Mouse (Mus musculus) forebrain, embryonic 14.5 days (tissue): ENCODE measurements around the gene Ccdc187. TPM values are rescaled to one million over a fixed set of nuclear protein-coding genes. Genes with fewer than 3 reads are reported as not detected.

Source experiments
- ATAC-seq: fragments of 200-750 bp; cut with Nextera tagmentation; 2 replicates; pipeline ENCODE4 v1.8.0; 2017; ENCODE audit warnings: mild to moderate bottlenecking, moderate library complexity
- DNase-seq: peaks from one replicate; pipeline ENCODE4 v3.0.0-alpha.2; 2015; ENCODE audit warnings: low spot score
- H3K27ac ChIP-seq: fragments of 300-500 bp; sonication (generic); 2 replicates; pipeline ENCODE4 v1.5.1; 2014; ENCODE audit warnings: low read depth, mild to moderate bottlenecking, control low read depth, low read length, moderate library complexity
- H3K27me3 ChIP-seq: fragments of 300-500 bp; sonication (generic); replicated peaks from 2 replicates; pipeline ENCODE4 v1.6.1; 2014; ENCODE audit warnings: low read length, control low read depth, mixed read lengths; ENCODE audit not compliant: control insufficient read depth, insufficient read depth
- H3K36me3 ChIP-seq: fragments of 300-500 bp; sonication (generic); 2 replicates; pipeline ENCODE4 v1.6.1; 2014; ENCODE audit warnings: low read length, control low read depth; ENCODE audit not compliant: control insufficient read depth, insufficient read depth
- H3K4me1 ChIP-seq: fragments of 300-500 bp; sonication (generic); 2 replicates; pipeline ENCODE4 v1.6.1; 2014; ENCODE audit warnings: antibody characterized with exemption, low read length, control low read depth; ENCODE audit not compliant: control insufficient read depth, insufficient read depth
- H3K4me2 ChIP-seq: fragments of 300-500 bp; sonication (generic); 2 replicates; pipeline ENCODE4 v1.6.1; 2014; ENCODE audit warnings: mild to moderate bottlenecking, control low read depth, low read length
- H3K4me3 ChIP-seq: fragments of 300-500 bp; sonication (generic); 2 replicates; pipeline ENCODE4 v1.5.1; 2014; ENCODE audit warnings: low read depth, low read length, control low read depth
- H3K9ac ChIP-seq: fragments of 300-500 bp; sonication (generic); 2 replicates; pipeline ENCODE4 v1.6.1; 2014; ENCODE audit warnings: mild to moderate bottlenecking, low read length, control low read depth, moderate library complexity
- H3K9me3 ChIP-seq: fragments of 300-500 bp; sonication (generic); replicated peaks from 2 replicates; pipeline ENCODE4 v1.6.1; 2016; ENCODE audit warnings: low read length, control low read depth, mixed read lengths; ENCODE audit not compliant: control insufficient read depth
- WGBS: fragments of 180-500 bp; shearing (Covaris S2); extraction: QIAGEN DNeasy Blood & Tissue Kit; methylation state at CpG from one replicate; pipeline ENCODE4 v1.1.7; 2014; 5-methylcytosine and 5-hydroxymethylcytosine counted together
- polyA plus RNA-seq: library from polyadenylated mRNA; unstranded; fragments of >200 nt; fragmentation: Nextera tagmentation; extraction: Ambion mirVana; gene quantifications from 2 replicates; pipeline ENCODE4 v1.2.1, GENCODE M21; 2014

Ccdc187 gene
- polyA plus RNA-seq, 1 experiment from 2014 or later = 0.17 TPM

DNA sequence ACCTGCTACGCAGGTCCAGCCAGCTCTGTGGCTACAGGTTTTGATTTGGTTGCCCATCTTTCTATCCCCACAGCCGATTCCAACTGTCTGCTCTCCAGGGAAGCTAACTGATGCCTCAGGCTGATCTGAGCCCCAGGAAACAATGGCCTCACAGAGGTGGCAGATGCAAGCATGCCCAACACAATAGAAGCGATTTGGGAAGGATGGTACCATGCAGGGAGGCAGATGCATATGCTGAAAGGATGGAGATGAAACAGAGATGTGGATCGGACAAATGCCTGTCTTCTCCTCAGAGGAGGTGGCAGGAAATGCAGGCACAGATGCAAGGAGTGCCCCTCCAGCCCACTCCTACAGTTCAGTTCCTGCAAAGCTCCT is 4.5 kb upstream of the Ccdc187 start:
- peak overlapping the region; percentile 33 for H3K9ac ChIP-seq
- peak overlapping the region; percentile 37 for H3K4me2 ChIP-seq
- no peak overlapping the region for H3K4me3 ChIP-seq
- peaks cover 34% of the 10 kb centered on the region for H3K4me1 ChIP-seq
- H3K27ac ChIP-seq = peak overlapping the region; percentile 87
- H3K27me3 ChIP-seq = no peaks in the 10 kb centered on the region
- ATAC-seq (peak; percentile 6), DNase-seq (peak; percentile 48)
- no peaks in the 10 kb centered on the region for H3K36me3 ChIP-seq
- 4% methylated on average over 4 of the region's 4 CpGs for WGBS
- no peaks in the 10 kb centered on the region for H3K9me3 ChIP-seq

DNA sequence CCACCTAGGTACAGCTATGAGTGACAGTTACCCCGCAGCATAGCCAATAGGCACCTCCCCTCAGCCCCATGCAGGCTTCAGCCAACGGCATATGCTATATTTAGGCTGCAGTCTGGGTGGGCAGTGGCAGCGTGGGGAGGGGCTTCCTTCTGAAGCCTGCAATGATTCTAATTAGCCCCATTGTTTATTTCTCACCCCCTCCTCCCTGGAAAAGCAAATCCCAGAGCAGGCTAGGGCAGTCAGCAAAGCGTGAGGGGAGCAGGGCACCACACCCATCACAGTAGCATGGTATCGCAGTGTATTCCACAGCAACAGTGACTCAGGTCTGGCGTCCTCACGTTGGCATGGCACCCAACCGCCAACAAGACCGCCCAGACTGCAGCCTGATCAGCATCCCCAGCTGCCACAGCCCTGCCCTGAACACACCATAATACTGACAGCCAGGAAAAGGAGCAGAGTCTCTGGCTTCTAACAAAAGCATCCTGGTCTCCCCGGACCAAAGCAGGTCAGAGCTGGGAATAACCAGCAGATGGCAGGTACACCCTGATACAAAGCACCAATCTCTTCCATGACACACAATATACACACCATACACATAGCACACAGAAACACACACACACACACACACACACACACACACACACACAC is 4.0 kb upstream of the Ccdc187 start:
- H3K27me3 ChIP-seq = no peaks in the 10 kb centered on the region
- WGBS = 2% methylated on average over 10 of the region's 10 CpGs
- DNase-seq = peak; percentile 88
- peak overlapping the region; percentile 87 for H3K27ac ChIP-seq
- H3K9ac ChIP-seq = peak overlapping the region; percentile 33
- no peak overlapping the region for H3K4me3 ChIP-seq
- ATAC-seq = peak; percentile 91
- H3K4me2 ChIP-seq = peak overlapping the region; percentile 37
- peaks cover 34% of the 10 kb centered on the region for H3K4me1 ChIP-seq
- no peaks in the 10 kb centered on the region for H3K36me3 ChIP-seq
- no peaks in the 10 kb centered on the region for H3K9me3 ChIP-seq

DNA sequence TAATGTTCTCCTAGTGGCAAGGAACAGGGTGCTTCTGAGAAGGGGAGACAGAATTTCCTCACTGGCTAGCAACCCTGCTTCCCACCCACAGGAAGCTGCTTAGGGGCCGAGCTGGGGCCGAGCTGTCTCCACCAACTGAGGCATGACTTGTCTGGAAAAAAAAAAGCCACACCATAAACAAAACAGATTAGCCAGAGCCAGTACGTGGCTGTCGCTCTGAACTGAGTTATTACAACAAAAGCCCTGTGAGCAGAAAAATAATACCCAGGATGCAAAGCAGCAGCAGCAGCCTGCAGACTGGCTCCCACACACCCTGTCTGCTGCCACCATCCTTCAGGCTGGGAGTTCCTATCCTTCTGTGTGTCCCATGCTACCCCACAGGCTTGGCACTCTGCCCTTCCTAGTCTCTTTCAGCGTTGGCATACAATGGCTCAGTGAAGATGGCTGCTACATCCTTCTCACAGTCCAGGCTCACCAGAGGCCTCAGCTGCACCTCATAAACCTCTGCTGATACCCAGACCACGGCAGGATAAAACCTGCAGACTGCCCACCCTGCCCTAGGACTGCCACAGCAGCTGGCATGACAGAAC is 2.3 kb upstream of the Ccdc187 start:
- ATAC-seq (no peak), DNase-seq (peak; percentile 74)
- H3K9ac ChIP-seq = peak overlapping the region; percentile 37; the same call in 1 of the 2 replicates
- H3K27me3 ChIP-seq = no peaks in the 10 kb centered on the region
- peaks cover 34% of the 10 kb centered on the region for H3K4me1 ChIP-seq
- no peak overlapping the region for H3K4me2 ChIP-seq
- no peaks in the 10 kb centered on the region for H3K9me3 ChIP-seq
- WGBS = 25% methylated on average over 6 of the region's 6 CpGs
- peak overlapping the region; percentile 60 for H3K27ac ChIP-seq
- no peak overlapping the region for H3K4me3 ChIP-seq
- no peaks in the 10 kb centered on the region for H3K36me3 ChIP-seq

- Histone ChIP-seq H3K9me3 (no peaks in the 10 kb centered on the region), H3K9ac (no peak overlapping the region), H3K4me2 (no peak overlapping the region), H3K36me3 (no peaks in the 10 kb centered on the region), H3K27me3 (no peaks in the 10 kb centered on the region), H3K4me3 (no peak overlapping the region), H3K27ac (no peak overlapping the region), H3K4me1 (0 out of 2 replicates have a peak, but pooled peaks cover 2% of the 10 kb centered on the region)
- DNase-seq (no peak), ATAC-seq (no peak)
- WGBS = 79% methylated on average over 5 of the region's 5 CpGs
These were observed 4.2 kb downstream of the Ccdc187 start for GRCm38 (mm10) chr2:26290133-26290532.

GRCm38 (mm10) chr2:26286391-26286790 is 8.0 kb downstream of the Ccdc187 start:
- 86% methylated on average over 7 of the region's 7 CpGs for WGBS
- DNase-seq (no peak), ATAC-seq (no peak)
- no peak overlapping the region for H3K4me3 ChIP-seq
- 0 out of 2 replicates have a peak, but pooled peaks cover 2% of the 10 kb centered on the region for H3K4me1 ChIP-seq
- no peak overlapping the region for H3K4me2 ChIP-seq
- no peak overlapping the region for H3K9ac ChIP-seq
- H3K36me3 ChIP-seq = no peaks in the 10 kb centered on the region
- no peaks in the 10 kb centered on the region for H3K27me3 ChIP-seq
- H3K27ac ChIP-seq = no peak overlapping the region
- no peaks in the 10 kb centered on the region for H3K9me3 ChIP-seq

DNA sequence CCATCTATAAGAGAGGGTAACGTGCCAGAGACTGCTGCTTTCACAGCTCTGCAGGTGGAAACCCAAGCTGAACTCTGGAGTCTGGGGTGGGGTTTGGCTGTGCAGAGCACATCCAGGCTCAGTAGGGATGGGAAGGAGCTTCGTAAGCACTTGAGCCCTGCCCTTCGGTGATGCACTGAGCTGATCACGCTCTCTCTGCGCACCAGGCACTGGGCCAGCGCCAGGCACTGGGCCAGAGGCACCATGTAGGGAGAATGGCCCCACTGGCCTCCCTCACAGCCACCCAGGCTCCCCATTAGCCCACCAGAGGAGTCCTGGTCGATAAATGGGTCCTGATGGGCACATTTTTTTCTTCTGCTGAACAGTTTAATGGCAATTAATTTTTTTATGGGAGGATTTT is 8.6 kb downstream of the Ccdc187 start:
- no peak for ATAC-seq
- 43% methylated on average over 7 of the region's 7 CpGs for WGBS
- Histone ChIP-seq H3K4me3 (no peak overlapping the region), H3K4me1 (0 out of 2 replicates have a peak, but pooled peaks cover 2% of the 10 kb centered on the region), H3K9ac (no peak overlapping the region), H3K27ac (no peak overlapping the region), H3K4me2 (no peak overlapping the region), H3K27me3 (no peaks in the 10 kb centered on the region), H3K36me3 (no peaks in the 10 kb centered on the region), H3K9me3 (no peaks in the 10 kb centered on the region)
- peak; percentile 53 for DNase-seq

GRCm38 (mm10) chr2:26280594-26280993 is 13.8 kb downstream of the Ccdc187 start:
- Histone ChIP-seq H3K27ac (no peak overlapping the region), H3K27me3 (no peaks in the 10 kb centered on the region), H3K4me3 (no peak overlapping the region), H3K4me2 (no peak overlapping the region), H3K4me1 (0 out of 2 replicates have a peak, but pooled peaks cover 1% of the 10 kb centered on the region), H3K36me3 (no peaks in the 10 kb centered on the region), H3K9ac (no peak overlapping the region), H3K9me3 (no peaks in the 10 kb centered on the region)
- DNase-seq (no peak), ATAC-seq (no peak)
- 74% methylated on average over 11 of the region's 11 CpGs for WGBS

GRCm38 (mm10) chr2:26279712-26280111 is 14.6 kb downstream of the Ccdc187 start:
- no peaks in the 10 kb centered on the region for H3K4me1 ChIP-seq
- no peaks in the 10 kb centered on the region for H3K27me3 ChIP-seq
- H3K9ac ChIP-seq = no peak overlapping the region
- H3K4me3 ChIP-seq = no peak overlapping the region
- H3K4me2 ChIP-seq = no peak overlapping the region
- ATAC-seq (no peak), DNase-seq (no peak)
- H3K27ac ChIP-seq = no peak overlapping the region
- 82% methylated on average over 3 of the region's 3 CpGs for WGBS
- H3K9me3 ChIP-seq = no peaks in the 10 kb centered on the region
- no peaks in the 10 kb centered on the region for H3K36me3 ChIP-seq

GRCm38 (mm10) chr2:26273611-26274010 is 20.7 kb downstream of the Ccdc187 start:
- no peak overlapping the region for H3K27ac ChIP-seq
- ATAC-seq = peak; percentile 75; the same call in 1 of the 2 replicates
- 30% methylated on average over 7 of the region's 7 CpGs for WGBS

More at GRCm38 (mm10) chr2:26273611-26274010, 20.7 kb downstream of the Ccdc187 start:
- Histone ChIP-seq H3K4me2 (no peak overlapping the region), H3K36me3 (no peaks in the 10 kb centered on the region), H3K27me3 (no peaks in the 10 kb centered on the region), H3K4me3 (no peak overlapping the region), H3K4me1 (no peaks in the 10 kb centered on the region), H3K9me3 (no peaks in the 10 kb centered on the region), H3K9ac (no peak overlapping the region)
- peak; percentile 80 for DNase-seq
